Mouse (Mus musculus): ENCODE measurements at regions not wholly inside any gene's neighbourhood (a gene's known extent, or its start where the extent isn't known, plus 50 kb on each side); places are given as distances from the start of the nearest gene placed in this dataset.

- no peaks in the 10 kb centered on the region for H3K36me3 ChIP-seq (replicated peaks; ENCODE audit: insufficient read depth, low read length)
- H3K4me1 ChIP-seq (ENCODE audit: insufficient read depth) = peaks cover 9% of the 10 kb centered on the region; the same call in 1 of the 2 replicates
These were observed 55.4 kb downstream of the Ppp1r3c start for GRCm38 (mm10) chr19:36681056-36681455.

GRCm38 (mm10) chr19:36680322-36680721 lies 56.1 kb downstream of the Ppp1r3c start:
- peaks cover 9% of the 10 kb centered on the region; the same call in 1 of the 2 replicates for H3K4me1 ChIP-seq (ENCODE audit: insufficient read depth)
- DNase-seq (no peak), ATAC-seq (no peak)
- no peak overlapping the region for H3K27ac ChIP-seq (ENCODE audit: low read depth)
- H3K36me3 ChIP-seq (replicated peaks; ENCODE audit: insufficient read depth, low read length) = no peaks in the 10 kb centered on the region
- H3K9ac ChIP-seq (replicated peaks) = no peak overlapping the region
- WGBS (ENCODE audit: insufficient replicate concordance) = 81% methylated on average over 2 of the region's 2 CpGs
- no peak overlapping the region for H3K4me3 ChIP-seq (ENCODE audit: low read depth, low read length)
- no peak for TF ChIP-seq EP300 (IDR thresholded peaks at IDR 0.05; ENCODE audit: low read depth)
- no peak for TF ChIP-seq CTCF (IDR thresholded peaks at IDR 0.05; ENCODE audit: low read depth)
- H3K4me2 ChIP-seq (ENCODE audit: low read depth, low read length) = no peak overlapping the region
- H3K9me3 ChIP-seq (ENCODE audit: low read length) = no peaks in the 10 kb centered on the region
- H3K27me3 ChIP-seq (ENCODE audit: insufficient read depth, low read length) = no peaks in the 10 kb centered on the region

More at GRCm38 (mm10) chr19:36681056-36681455, 55.4 kb downstream of the Ppp1r3c start:
- ATAC-seq (no peak), DNase-seq (no peak)
- TF ChIP-seq EP300 (IDR thresholded peaks at IDR 0.05; ENCODE audit: low read depth) (no peak), CTCF (IDR thresholded peaks at IDR 0.05; ENCODE audit: low read depth) (no peak)
- Histone ChIP-seq H3K27me3 (ENCODE audit: insufficient read depth, low read length) (no peaks in the 10 kb centered on the region), H3K9ac (replicated peaks) (no peak overlapping the region), H3K4me3 (ENCODE audit: low read depth, low read length) (no peak overlapping the region), H3K9me3 (ENCODE audit: low read length) (no peaks in the 10 kb centered on the region), H3K27ac (ENCODE audit: low read depth) (no peak overlapping the region), H3K4me2 (ENCODE audit: low read depth, low read length) (no peak overlapping the region)
- 80% methylated on average over 4 of the region's 4 CpGs for WGBS (ENCODE audit: insufficient replicate concordance)

DNA sequence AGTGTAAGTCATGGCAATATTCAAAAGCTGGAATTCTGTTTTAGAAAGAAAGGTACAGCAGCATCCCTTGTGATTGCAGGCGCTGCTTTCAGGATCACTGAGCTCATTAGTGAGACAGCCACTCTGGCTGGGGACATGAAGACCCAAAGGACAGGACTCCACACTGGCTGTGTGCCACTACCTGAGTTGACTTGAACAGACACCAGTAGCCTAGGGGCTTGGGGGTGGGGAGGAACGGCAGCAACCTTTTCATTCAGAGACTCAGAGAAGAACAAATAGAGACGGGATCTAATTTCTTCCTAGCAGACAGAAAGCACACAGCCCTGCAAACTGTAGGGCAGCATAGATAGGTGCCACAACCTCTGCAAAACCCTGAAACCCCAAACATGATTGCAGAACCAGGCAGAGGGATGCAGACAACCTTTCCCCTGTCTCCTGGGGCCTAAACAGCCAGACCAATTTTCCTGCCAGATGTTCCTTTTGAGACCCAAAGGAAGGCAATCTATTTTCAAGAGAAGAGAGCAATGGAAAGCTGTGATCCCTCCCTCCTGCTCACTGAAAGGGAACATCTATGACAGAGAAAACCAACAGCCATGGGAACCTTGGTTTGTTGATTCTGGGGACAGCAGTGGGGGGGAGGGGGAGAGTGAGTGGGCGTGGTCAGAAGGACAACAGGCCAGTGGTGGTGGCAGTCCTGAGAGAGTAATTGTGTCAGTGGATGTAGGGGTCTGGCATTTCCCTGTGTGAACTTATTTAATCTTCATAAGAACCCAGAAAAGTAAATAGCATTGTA lies 57.2 kb downstream of the Ppp1r3c start:
- ATAC-seq (peak; percentile 65), DNase-seq (peak; percentile 62)
- H3K27me3 ChIP-seq (ENCODE audit: insufficient read depth, low read length) = no peaks in the 10 kb centered on the region
- no peak overlapping the region for H3K4me2 ChIP-seq (ENCODE audit: low read depth, low read length)
- no peak overlapping the region for H3K4me3 ChIP-seq (ENCODE audit: low read depth, low read length)
- no peak overlapping the region for H3K27ac ChIP-seq (ENCODE audit: low read depth)
- H3K9ac ChIP-seq (replicated peaks) = no peak overlapping the region
- H3K36me3 ChIP-seq (replicated peaks; ENCODE audit: insufficient read depth, low read length) = no peaks in the 10 kb centered on the region
- H3K9me3 ChIP-seq (ENCODE audit: low read length) = no peaks in the 10 kb centered on the region
- no peak for TF ChIP-seq CTCF (IDR thresholded peaks at IDR 0.05; ENCODE audit: low read depth)
- no peak for TF ChIP-seq EP300 (IDR thresholded peaks at IDR 0.05; ENCODE audit: low read depth)
- WGBS (ENCODE audit: insufficient replicate concordance) = 53% methylated on average over 4 of the region's 4 CpGs
- H3K4me1 ChIP-seq (ENCODE audit: insufficient read depth) = peaks cover 9% of the 10 kb centered on the region; the same call in 1 of the 2 replicates

- 69% methylated on average over 7 of the region's 7 CpGs for WGBS (ENCODE audit: insufficient replicate concordance)
These were observed 57.9 kb downstream of the Ppp1r3c start for GRCm38 (mm10) chr19:36678382-36679027.

DNA sequence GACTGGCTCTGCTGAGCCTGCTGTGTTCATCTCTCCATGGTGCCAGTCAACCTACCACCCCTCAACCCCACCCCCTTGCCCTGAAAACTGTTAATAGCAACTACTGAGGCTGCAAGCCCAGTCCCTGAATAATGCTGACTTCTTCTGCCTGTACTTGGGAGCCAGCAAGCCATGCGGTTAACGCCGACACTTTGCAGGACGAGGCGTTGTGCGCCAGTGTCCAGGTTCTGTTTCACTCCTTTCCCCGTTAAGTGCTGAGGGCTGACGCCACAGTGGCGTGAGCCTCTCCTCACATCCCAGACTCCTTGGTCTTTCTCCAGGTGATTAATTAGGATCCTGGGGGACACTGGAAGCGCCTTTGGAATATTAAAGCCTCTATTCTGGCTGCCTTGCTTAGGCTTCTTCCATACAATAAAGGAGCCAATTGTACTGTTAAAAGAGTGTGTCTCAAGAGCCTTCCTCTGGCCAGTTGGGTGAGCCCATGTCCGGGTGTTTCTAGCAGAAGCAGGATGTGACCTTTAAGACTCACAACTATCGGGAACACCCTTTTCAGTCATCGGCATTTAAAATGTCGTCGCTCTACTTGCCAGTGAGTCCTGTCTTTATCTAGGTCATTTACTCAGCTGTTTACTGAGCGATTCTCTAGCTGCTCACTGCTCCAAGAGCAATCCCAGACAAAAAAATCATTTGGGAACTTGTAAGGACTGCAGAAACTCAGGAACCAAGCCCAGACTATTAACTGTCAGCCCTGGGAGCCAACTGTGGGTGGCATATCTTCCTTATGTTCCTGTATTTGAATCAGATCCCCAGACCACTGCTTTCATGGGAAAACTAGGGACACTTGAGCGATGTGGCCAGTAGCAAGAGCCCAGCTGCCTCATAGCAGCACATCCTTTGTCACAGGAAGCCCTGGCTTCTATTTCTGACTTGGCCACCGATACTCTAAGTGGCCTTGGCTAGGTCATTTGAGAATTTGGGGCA lies 59.1 kb downstream of the Ppp1r3c start:
- ATAC-seq (no peak), DNase-seq (no peak)
- H3K9ac ChIP-seq (replicated peaks) = peak overlapping the region; percentile 6; the same call in 1 of the 2 replicates
- H3K4me3 ChIP-seq (ENCODE audit: low read depth, low read length) = no peak overlapping the region
- no peaks in the 10 kb centered on the region for H3K9me3 ChIP-seq (ENCODE audit: low read length)
- H3K4me1 ChIP-seq (ENCODE audit: insufficient read depth) = peaks cover 9% of the 10 kb centered on the region; the same call in 1 of the 2 replicates
- no peak overlapping the region; the same call in 1 of the 2 replicates for H3K27ac ChIP-seq (ENCODE audit: low read depth)
- no peak for TF ChIP-seq EP300 (IDR thresholded peaks at IDR 0.05; ENCODE audit: low read depth)
- no peak for TF ChIP-seq CTCF (IDR thresholded peaks at IDR 0.05; ENCODE audit: low read depth)
- no peaks in the 10 kb centered on the region for H3K36me3 ChIP-seq (replicated peaks; ENCODE audit: insufficient read depth, low read length)
- WGBS (ENCODE audit: insufficient replicate concordance) = 72% methylated on average over 18 of the region's 18 CpGs
- no peak overlapping the region for H3K4me2 ChIP-seq (ENCODE audit: low read depth, low read length)
- no peaks in the 10 kb centered on the region for H3K27me3 ChIP-seq (ENCODE audit: insufficient read depth, low read length)

More at GRCm38 (mm10) chr19:36678382-36679027, 57.9 kb downstream of the Ppp1r3c start:
- H3K4me1 ChIP-seq (ENCODE audit: insufficient read depth) = peaks cover 9% of the 10 kb centered on the region; the same call in 1 of the 2 replicates
- no peak for ATAC-seq
- no peak overlapping the region for H3K4me2 ChIP-seq (ENCODE audit: low read depth, low read length)
- no peak for DNase-seq
- H3K36me3 ChIP-seq (replicated peaks; ENCODE audit: insufficient read depth, low read length) = no peaks in the 10 kb centered on the region
- no peak for TF ChIP-seq EP300 (IDR thresholded peaks at IDR 0.05; ENCODE audit: low read depth)
- TF ChIP-seq CTCF (IDR thresholded peaks at IDR 0.05; ENCODE audit: low read depth) = no peak
- H3K27me3 ChIP-seq (ENCODE audit: insufficient read depth, low read length) = no peaks in the 10 kb centered on the region
- no peak overlapping the region for H3K27ac ChIP-seq (ENCODE audit: low read depth)
- H3K4me3 ChIP-seq (ENCODE audit: low read depth, low read length) = no peak overlapping the region
- H3K9ac ChIP-seq (replicated peaks) = no peak overlapping the region
- H3K9me3 ChIP-seq (ENCODE audit: low read length) = no peaks in the 10 kb centered on the region
